Mouse (Mus musculus) ovary, postnatal 10 days (tissue): ENCODE results near the gene Erh.

Source experiments
- DNase-seq: peaks from one replicate; pipeline ENCODE4 v3.0.0; 2022; ENCODE audit warnings: low spot score

Gene Erh

DNA sequence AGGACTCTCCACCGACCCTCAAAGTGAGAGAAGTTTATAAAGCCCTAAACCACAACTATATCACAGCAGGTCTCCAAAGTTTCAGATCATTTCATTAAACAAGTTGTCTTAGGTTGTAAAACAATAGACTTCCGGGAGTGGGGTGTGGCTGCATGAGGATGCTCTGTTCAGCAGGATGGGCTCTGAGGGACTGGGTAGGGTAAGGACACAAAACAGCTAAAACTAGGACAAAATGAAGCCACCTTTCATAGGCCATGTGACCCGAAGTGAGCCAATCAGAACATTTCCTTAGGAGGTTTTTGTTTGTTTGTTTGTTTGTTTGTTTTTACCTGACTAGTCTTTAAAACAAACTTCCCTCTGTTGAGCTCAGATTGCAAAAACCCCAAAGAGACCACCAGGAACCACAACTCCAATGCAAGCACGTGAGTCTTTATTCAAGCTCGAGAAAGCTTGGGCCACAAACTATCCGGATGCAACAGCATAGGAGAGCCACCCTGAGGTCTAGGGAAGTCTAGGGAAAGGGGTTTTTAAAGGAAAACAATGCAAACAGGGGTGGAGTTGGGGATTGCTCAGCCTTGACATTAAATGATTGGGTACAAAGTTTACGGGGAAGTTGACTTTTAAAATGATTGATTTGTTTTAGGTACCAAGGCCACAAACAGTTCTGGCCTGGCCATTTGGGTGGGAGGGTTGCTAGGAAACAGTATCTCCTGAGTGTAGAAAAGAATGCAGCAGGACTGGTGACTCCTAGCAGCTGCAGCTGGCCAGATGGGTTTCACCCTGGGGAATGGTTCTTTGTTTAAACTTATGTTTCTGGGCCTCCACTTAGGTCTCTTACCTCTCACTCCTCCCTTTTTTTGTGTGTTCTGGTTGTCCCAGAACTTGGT lies 28.5 kb downstream of the Erh start:
- DNase-seq, result no peak

DNA sequence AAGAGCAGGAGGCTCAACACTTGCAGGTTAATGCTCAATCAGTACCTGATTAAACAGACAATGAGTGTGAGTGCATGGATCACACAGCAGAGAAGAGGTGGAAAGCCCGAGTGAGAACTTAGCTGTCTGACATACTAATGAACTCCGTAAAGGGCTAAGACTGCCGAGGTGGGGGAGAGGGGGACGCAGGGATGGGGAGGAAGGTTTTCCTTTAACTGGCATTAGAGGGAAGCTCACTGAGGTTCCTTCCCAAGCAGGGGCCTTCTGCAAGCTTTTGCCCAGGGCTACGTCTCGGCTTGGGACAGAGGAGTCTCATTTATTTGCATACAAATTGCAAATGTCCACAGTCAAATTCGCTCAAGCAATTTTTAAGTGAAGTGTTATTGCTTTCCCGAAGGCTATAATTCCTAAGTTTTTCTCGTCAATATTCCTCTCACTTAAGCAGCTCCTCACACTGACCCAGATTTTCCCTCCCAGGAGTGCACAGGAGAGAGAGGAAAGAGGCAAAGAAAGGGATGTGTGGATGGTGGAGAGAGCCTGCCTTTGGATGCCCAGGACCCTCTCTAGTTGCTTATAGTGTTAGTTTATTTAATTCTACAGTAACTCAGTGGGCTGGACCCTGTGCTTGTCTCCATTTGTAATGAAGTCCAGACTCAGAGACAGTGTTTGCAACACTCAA lies 31.9 kb downstream of the Erh start:
- DNase-seq, result no peak

DNA sequence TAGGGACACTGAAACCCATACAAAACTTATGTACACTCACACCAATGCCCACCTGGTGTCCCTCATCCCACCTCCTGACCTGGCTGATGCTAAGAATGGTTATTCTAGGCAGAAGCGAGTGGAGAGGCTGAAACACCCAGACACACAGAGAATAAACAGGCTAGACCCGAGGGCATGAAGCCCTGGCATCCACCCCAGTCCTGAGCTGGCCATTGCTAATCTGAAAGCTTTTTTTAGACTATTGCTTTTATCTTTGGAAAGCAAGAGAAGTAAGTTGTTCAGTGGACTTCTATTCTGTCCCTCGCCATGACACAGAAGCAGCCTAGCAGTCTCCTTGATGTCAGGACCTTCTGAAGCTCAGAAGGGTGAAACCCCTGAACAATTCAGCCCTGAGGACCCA lies 34.2 kb downstream of the Erh start:
- DNase-seq, result no peak

DNA sequence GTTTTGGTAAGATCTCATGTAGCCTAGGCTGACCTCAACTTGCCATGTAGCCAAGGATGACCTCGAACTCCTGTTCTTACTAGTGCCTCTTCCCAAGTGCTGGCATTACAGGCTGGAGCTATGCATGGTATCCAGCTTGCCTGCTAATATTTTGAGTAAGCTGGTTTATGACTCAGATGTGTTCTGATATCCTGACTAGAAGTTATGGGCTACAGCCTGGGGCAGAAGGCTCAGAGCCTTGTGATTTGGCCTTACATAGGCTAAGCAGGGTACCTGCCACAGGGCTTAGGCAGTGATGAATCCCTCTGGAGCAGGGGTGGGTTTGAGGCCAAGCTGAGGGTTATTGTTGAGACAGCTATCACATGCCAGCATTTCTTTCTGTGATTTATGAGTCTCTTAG lies 35.6 kb downstream of the Erh start:
- DNase-seq, result no peak

DNA sequence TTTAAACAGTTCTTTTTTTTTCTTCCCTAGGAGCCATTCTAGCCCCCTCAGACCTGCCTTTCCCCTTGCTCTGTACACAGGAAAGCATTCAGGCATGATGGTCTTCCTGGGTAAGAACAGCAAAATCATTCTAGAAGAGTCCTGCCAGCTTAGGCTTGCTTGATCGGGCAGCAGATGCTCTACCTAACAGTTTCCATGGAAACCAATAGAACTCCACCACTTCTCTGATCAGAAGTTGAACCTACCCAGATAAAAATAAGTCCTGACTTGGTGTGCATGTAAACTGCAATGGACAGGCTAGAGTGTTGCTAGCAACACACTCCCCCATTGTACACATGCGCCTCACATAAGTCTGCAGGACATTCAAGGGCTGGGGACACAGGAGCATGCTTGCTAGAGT lies 39.9 kb downstream of the Erh start:
- no peak for DNase-seq

DNA sequence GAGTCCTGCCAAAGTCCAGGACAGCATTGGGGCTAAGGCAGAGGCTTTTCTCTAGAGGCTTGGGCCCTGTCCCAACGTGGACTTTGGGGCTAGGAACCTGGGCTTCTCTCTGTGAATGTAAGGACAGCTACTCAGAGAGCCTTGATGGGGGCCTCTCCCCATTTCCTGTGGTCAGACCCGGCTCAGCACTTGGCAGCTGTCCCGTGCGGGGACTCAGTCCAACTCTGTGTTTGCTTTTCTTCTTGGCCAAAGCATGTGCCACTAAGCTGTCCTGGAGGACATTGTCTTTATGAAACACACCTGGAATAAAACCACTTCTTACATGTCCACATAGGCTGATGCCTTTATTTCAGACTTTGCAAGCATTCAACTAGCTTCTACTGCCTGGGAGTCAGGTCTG lies 40.6 kb downstream of the Erh start:
- DNase-seq, result peak; percentile 33

DNA sequence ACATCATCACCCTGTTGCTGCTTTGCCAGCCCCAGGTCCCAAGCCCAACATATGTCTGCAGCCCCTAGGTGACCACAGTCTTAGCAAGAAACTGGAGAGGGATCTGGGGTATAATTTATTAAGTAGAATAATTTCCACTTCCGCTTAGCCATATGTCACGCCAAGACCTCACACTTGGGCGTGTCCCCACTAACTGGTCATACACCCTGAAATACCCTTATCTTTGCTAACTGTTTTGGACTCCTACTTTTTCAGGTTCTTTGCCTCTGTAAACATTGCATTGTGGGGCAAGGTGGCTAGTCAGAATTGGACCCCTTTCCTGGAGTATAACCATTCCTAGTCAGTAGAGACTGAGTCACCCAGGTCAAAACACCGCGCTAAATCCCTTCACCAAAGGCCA lies 41.7 kb downstream of the Erh start:
- no peak for DNase-seq

DNA sequence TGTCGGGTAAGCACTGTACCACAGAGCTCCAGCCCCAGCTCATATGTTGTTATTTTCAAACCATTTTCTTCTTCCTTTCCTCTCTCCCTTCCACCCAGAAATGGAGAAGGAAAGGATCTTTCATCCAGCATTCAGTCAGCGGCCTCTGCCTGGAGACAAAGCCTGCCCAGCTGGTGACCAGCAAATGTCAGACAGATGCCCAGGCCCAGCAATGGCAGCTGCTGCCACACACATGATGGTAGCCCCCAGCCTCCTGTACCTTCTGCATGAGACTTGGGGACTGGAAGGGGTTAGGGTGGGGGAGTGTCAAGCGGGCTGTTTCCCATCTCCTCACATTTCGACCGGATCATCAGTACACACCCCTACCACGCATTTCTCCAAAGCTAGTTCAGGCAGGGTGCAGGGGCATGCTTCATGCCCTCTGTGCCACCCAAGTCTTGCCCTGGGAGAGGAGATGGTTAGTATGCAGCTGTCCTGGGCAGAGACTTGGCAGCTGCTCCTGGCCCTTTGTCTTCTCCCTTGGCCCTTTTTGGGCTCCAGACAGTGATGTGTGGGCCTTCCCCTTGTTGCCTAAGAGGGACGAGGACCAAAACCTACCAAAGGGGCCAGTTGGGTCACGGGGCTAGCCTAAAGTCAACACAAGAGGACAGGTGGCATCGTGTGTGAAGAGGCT lies 42.4 kb downstream of the Erh start:
- no peak for DNase-seq

DNA sequence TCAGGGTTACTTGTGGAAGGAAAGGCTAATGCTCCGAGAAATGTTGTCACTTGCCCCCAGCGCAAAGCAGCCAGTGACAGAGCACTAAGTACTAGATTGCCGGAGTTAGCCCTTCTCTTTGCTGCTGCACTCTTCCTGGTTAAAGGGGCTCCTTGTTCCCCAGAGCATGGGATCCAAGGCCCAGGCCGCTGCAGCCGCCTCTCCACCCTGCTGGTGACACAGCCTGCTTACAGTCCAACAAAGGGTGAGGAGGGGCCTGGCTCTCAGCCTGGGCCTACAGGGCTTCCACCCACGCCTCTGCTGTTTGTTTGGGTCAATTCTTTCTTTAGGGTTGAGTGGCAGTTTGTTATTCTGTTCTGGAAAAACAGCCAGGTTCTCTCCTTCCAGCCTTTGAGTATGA lies 45.4 kb downstream of the Erh start:
- peak; percentile 38 for DNase-seq

DNA sequence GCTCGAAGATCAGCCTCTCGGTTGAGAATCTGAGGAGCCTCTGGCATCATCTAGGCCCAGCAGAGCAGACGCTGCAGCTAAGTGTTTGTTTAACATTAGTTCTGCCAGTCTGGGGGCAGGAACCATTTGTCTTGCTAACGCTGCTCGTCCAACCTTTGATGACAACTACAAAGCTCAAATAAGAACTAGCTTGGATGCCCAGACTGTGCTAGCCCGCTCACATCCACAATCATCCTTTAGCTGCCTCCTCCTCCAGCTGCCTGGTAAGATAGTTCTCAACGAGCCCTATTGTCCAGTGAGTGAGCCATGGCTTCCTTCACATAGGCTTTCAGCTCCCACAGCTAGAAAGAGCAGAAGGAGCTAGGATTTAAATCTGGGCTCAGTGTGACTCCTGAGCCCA lies 45.9 kb downstream of the Erh start:
- DNase-seq, result no peak

DNA sequence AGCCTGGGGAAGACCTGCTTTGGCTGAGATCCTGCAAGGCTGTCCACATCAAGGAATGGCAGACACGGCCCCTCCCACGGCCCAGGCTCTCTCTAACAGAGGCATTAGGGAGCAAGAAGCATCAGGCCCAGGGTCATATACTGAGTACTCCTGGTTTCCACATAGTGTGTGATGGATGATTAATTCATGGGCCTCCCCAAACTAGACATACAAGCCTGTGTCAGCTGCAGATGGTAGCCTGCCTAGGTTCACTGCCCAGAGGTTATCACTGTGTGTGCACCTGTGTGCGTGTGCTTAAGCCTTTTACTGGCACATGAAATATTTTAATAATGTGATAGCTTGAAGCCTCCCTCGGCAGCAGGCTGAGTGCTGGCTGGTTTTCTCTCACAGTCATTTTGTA lies 48.2 kb downstream of the Erh start:
- no peak for DNase-seq

DNA sequence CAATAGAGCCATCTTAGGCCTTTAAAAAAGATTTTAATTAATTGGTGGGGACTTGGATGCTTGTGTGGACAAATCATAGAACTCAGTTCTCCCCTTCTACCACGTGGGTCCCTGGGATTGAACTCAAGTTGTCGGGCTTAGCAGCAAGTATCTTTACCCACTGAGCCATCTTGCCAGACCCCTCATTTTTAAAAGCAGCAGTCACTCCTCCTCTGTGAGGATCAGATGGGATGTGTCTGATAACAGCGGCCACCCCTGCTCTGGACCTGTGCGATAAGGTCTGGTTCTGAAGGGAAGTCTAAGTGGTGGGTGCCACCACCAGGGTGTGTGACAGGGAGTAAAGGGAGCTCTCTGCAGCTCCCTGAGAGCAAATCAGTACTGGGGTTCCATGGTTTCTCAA lies 48.6 kb downstream of the Erh start:
- no peak for DNase-seq

DNA sequence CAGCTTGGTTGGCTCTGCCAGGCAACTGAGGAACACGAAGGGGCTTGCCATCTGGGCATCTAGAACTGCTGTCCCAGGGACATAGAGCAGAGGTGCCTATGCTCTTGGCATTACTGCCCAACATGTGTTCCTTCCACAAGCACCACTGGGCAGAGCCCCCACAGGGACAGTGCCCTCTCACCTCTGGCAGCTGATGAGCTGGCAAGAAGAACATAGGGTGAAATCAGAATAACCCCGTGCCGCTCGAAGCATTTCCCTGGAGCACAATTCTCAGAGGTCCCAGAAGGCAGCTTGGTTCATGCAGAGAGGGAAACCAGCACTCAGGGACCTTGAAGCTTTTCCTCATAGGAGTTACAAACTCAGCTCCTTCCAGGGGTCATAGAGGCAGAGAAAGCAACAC lies 49.4 kb downstream of the Erh start:
- no peak for DNase-seq

DNA sequence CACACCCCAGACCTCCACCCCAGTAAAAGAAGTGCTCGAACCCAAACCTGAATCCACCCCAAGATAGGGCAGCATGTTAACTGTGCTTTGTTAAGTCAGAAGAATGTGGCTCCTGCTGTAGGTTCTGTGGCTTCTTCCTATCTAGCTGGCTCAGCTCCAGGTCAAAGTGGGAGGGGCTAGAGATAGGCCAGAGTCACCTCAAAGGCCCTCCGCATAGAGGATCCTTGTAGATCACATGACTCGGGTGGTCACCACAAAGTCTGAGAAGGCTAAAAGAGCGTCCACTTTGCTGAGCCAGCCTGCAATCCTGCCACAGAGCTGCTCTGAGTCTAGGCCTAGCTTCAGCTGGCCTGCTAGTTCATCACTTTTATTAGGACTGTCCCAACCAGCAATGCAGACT lies 50.0 kb downstream of the Erh start:
- DNase-seq, result no peak

DNA sequence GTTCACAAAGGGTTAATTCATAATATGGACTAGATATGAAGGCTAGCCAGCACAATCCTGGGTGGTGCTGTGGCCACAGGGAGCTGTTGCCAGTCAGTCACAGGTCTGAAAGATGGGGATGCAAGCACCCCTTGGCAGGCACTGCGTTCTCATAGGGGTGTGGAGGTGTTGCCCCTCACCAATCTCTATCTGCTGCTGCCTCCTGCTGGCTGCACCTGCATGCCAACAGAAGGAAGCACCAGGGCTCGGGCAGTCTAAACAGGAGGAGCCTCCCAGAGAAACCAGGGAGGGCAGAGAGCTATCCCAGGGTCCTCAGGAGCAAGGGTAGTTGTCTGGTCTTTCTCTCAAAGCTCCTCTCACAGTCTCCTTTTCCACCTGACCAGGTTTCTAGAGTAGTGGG lies 59.2 kb downstream of the Erh start:
- DNase-seq, result no peak
